Mouse (Mus musculus) liver, embryonic 16.5 days (tissue): ENCODE data around the gene Fez2. TPM values are rescaled to one million over a fixed set of nuclear protein-coding genes. Genes with fewer than 3 reads are reported as not detected.
A peak's percentile ranks its signal among the peaks of the same experiment; 100 is the strongest.

Experiments
- ATAC-seq: fragments of 200-750 bp; cut with Nextera tagmentation; 2 replicates; pipeline ENCODE4 v1.8.0; 2017; ENCODE audit warnings: low read depth, mild to moderate bottlenecking, moderate number of reproducible peaks, moderate library complexity
- H3K27ac ChIP-seq: fragments of 300-500 bp; sonication (generic); 2 replicates; pipeline ENCODE4 v1.5.1; 2014; ENCODE audit warnings: mild to moderate bottlenecking, low read length
- H3K27me3 ChIP-seq: fragments of 300-500 bp; sonication (generic); 2 replicates; pipeline ENCODE4 v1.6.1; 2014; ENCODE audit warnings: low read depth, low read length, mixed read lengths; ENCODE audit not compliant: control insufficient read depth, insufficient read depth
- H3K36me3 ChIP-seq: fragments of 300-500 bp; sonication (generic); 2 replicates; pipeline ENCODE4 v1.6.1; 2014; ENCODE audit warnings: mild to moderate bottlenecking; ENCODE audit not compliant: control insufficient read depth, insufficient read depth
- H3K4me1 ChIP-seq: fragments of 300-500 bp; sonication (generic); 2 replicates; pipeline ENCODE4 v1.6.1; 2014; ENCODE audit warnings: low read depth, low read length, mixed read lengths; ENCODE audit not compliant: control insufficient read depth
- H3K4me2 ChIP-seq: fragments of 300-500 bp; sonication (generic); 2 replicates; pipeline ENCODE4 v1.6.1; 2014; ENCODE audit warnings: low read depth, low read length, mixed read lengths
- H3K4me3 ChIP-seq: fragments of 300-500 bp; sonication (generic); 2 replicates; pipeline ENCODE4 v1.5.1; 2014; ENCODE audit warnings: low read depth, mild to moderate bottlenecking, low read length
- H3K9ac ChIP-seq: fragments of 300-500 bp; sonication (generic); 2 replicates; pipeline ENCODE4 v1.6.1; 2014; ENCODE audit warnings: low read depth, low read length
- H3K9me3 ChIP-seq: fragments of 300-500 bp; sonication (generic); replicated peaks from 2 replicates; pipeline ENCODE4 v1.6.1; 2016; ENCODE audit warnings: low read length; ENCODE audit not compliant: control insufficient read depth
- WGBS: fragments of 180-500 bp; shearing (Covaris S2); extraction: QIAGEN DNeasy Blood & Tissue Kit; methylation state at CpG from one replicate; pipeline ENCODE4 v1.1.7; 2014; ENCODE audit not compliant: insufficient replicate concordance; 5-methylcytosine and 5-hydroxymethylcytosine counted together
- polyA plus RNA-seq: library from polyadenylated mRNA; unstranded; fragments of >200 nt; fragmentation: Nextera tagmentation; extraction: Ambion mirVana; gene quantifications from 2 replicates; pipeline ENCODE4 v1.2.1, GENCODE M21; 2015

Gene Fez2
- polyA plus RNA-seq, 1 experiment from 2014 or later = 18.5 TPM

- Histone ChIP-seq H3K4me3 (no peak overlapping the region), H3K4me1 (no peaks in the 10 kb centered on the region), H3K9ac (no peak overlapping the region), H3K36me3 (no peaks in the 10 kb centered on the region), H3K27me3 (no peaks in the 10 kb centered on the region), H3K27ac (no peak overlapping the region), H3K9me3 (no peaks in the 10 kb centered on the region), H3K4me2 (no peak overlapping the region)
- ATAC-seq = 0 out of 2 replicates have a peak, but pooled peaks have one; percentile 14
- WGBS = 78% methylated on average over 8 of the region's 8 CpGs
Measured at GRCm38 (mm10) chr17:78368481-78368880, 49.5 kb downstream of the Fez2 start.

- H3K4me1 ChIP-seq = peaks cover 13% of the 10 kb centered on the region
- H3K27ac ChIP-seq = no peak overlapping the region
- ATAC-seq = no peak
- no peaks in the 10 kb centered on the region for H3K27me3 ChIP-seq
- no peak overlapping the region for H3K4me3 ChIP-seq
- WGBS = 36% methylated on average over 7 of the region's 7 CpGs
- H3K36me3 ChIP-seq = no peaks in the 10 kb centered on the region
- no peaks in the 10 kb centered on the region for H3K9me3 ChIP-seq
- H3K9ac ChIP-seq = no peak overlapping the region
- H3K4me2 ChIP-seq = no peak overlapping the region
Measured at GRCm38 (mm10) chr17:78366070-78366469, 51.9 kb downstream of the Fez2 start.

- no peak overlapping the region for H3K9ac ChIP-seq
- 79% methylated on average over 23 of the region's 23 CpGs for WGBS
- H3K4me1 ChIP-seq = peaks cover 13% of the 10 kb centered on the region
- H3K4me2 ChIP-seq = no peak overlapping the region
- H3K27me3 ChIP-seq = no peaks in the 10 kb centered on the region
- H3K9me3 ChIP-seq = no peaks in the 10 kb centered on the region
- no peak overlapping the region for H3K27ac ChIP-seq
- ATAC-seq = no peak
- no peaks in the 10 kb centered on the region for H3K36me3 ChIP-seq
- H3K4me3 ChIP-seq = no peak overlapping the region
Measured at GRCm38 (mm10) chr17:78364555-78365302, 53.2 kb downstream of the Fez2 start.

- peak; percentile 52 for ATAC-seq
- H3K4me2 ChIP-seq = peak overlapping the region; percentile 37
Measured at GRCm38 (mm10) chr17:78361939-78362728, 55.8 kb downstream of the Fez2 start.

GRCm38 (mm10) chr17:78358251-78358726 lies 59.7 kb downstream of the Fez2 start:
- H3K4me3 ChIP-seq = no peak overlapping the region
- H3K27me3 ChIP-seq = no peaks in the 10 kb centered on the region
- H3K9ac ChIP-seq = no peak overlapping the region
- no peak overlapping the region for H3K4me2 ChIP-seq
- H3K4me1 ChIP-seq = peaks cover 13% of the 10 kb centered on the region
- WGBS = 64% methylated on average over 7 of the region's 7 CpGs
- ATAC-seq = no peak
- no peaks in the 10 kb centered on the region for H3K36me3 ChIP-seq
- H3K9me3 ChIP-seq = no peaks in the 10 kb centered on the region
- no peak overlapping the region for H3K27ac ChIP-seq

More at GRCm38 (mm10) chr17:78361939-78362728, 55.8 kb downstream of the Fez2 start:
- Histone ChIP-seq H3K27me3 (no peaks in the 10 kb centered on the region), H3K27ac (peak overlapping the region; percentile 44; the same call in 1 of the 2 replicates), H3K4me1 (peaks cover 13% of the 10 kb centered on the region), H3K36me3 (no peaks in the 10 kb centered on the region), H3K4me3 (peak overlapping the region; percentile 23), H3K9ac (peak overlapping the region; percentile 3; the same call in 1 of the 2 replicates), H3K9me3 (no peaks in the 10 kb centered on the region)
- 19% methylated on average over 13 of the region's 13 CpGs for WGBS

GRCm38 (mm10) chr17:78357753-78358152 lies 60.2 kb downstream of the Fez2 start:
- Histone ChIP-seq H3K4me2 (no peak overlapping the region), H3K27me3 (no peaks in the 10 kb centered on the region), H3K4me3 (no peak overlapping the region), H3K36me3 (no peaks in the 10 kb centered on the region), H3K27ac (no peak overlapping the region), H3K9me3 (no peaks in the 10 kb centered on the region), H3K9ac (no peak overlapping the region), H3K4me1 (peaks cover 9% of the 10 kb centered on the region)
- no peak for ATAC-seq
- 65% methylated on average over 4 of the region's 4 CpGs for WGBS

GRCm38 (mm10) chr17:78355611-78356010 lies 62.3 kb downstream of the Fez2 start:
- no peak overlapping the region for H3K9ac ChIP-seq
- H3K36me3 ChIP-seq = no peaks in the 10 kb centered on the region
- no peak for ATAC-seq
- H3K27me3 ChIP-seq = no peaks in the 10 kb centered on the region
- H3K27ac ChIP-seq = no peak overlapping the region
- H3K4me1 ChIP-seq = no peaks in the 10 kb centered on the region
- H3K9me3 ChIP-seq = no peaks in the 10 kb centered on the region
- 79% methylated on average over 8 of the region's 8 CpGs for WGBS
- H3K4me2 ChIP-seq = no peak overlapping the region
- H3K4me3 ChIP-seq = no peak overlapping the region

GRCm38 (mm10) chr17:78354871-78355270 lies 63.1 kb downstream of the Fez2 start:
- Histone ChIP-seq H3K36me3 (no peaks in the 10 kb centered on the region), H3K9ac (no peak overlapping the region), H3K4me2 (no peak overlapping the region), H3K4me3 (no peak overlapping the region), H3K4me1 (no peaks in the 10 kb centered on the region), H3K27ac (no peak overlapping the region), H3K9me3 (no peaks in the 10 kb centered on the region), H3K27me3 (no peaks in the 10 kb centered on the region)
- no peak for ATAC-seq
- 85% methylated on average over 12 of the region's 12 CpGs for WGBS

GRCm38 (mm10) chr17:78354411-78354810 lies 63.5 kb downstream of the Fez2 start:
- no peak for ATAC-seq
- 57% methylated on average over 2 of the region's 2 CpGs for WGBS
- H3K4me2 ChIP-seq = no peak overlapping the region

More at GRCm38 (mm10) chr17:78354411-78354810, 63.5 kb downstream of the Fez2 start:
- Histone ChIP-seq H3K4me1 (no peaks in the 10 kb centered on the region), H3K9ac (no peak overlapping the region), H3K9me3 (no peaks in the 10 kb centered on the region), H3K27me3 (no peaks in the 10 kb centered on the region), H3K36me3 (no peaks in the 10 kb centered on the region), H3K4me3 (no peak overlapping the region), H3K27ac (no peak overlapping the region)
